Mouse (Mus musculus) midbrain, embryonic 11.5 days (tissue): Measurements from ENCODE around the gene Acly. TPM values are rescaled to one million over a fixed set of nuclear protein-coding genes. Genes with fewer than 3 reads are reported as not detected.

ENCODE experiments used
- ATAC-seq: fragments of 200-750 bp; cut with Nextera tagmentation; 2 replicates; pipeline ENCODE4 v1.8.0; 2017; ENCODE audit warnings: moderate TSS enrichment, moderate library complexity; ENCODE audit not compliant: low FRiP score
- DNase-seq: peaks from one replicate; pipeline ENCODE4 v3.0.0; 2015; ENCODE audit warnings: low spot score; ENCODE audit errors: missing footprints
- H3K27ac ChIP-seq: fragments of 300-500 bp; sonication (generic); 2 replicates; pipeline ENCODE4 v1.5.1; 2014; ENCODE audit warnings: low read depth, low read length
- H3K27me3 ChIP-seq: fragments of 300-500 bp; sonication (generic); 2 replicates; pipeline ENCODE4 v1.6.1; 2014; ENCODE audit warnings: mild to moderate bottlenecking, low read length, moderate library complexity, mixed read lengths; ENCODE audit not compliant: control insufficient read depth, insufficient read depth
- H3K36me3 ChIP-seq: fragments of 300-500 bp; sonication (generic); 2 replicates; pipeline ENCODE4 v1.6.1; 2014; ENCODE audit warnings: mild to moderate bottlenecking, low read length, moderate library complexity, mixed read lengths; ENCODE audit not compliant: control insufficient read depth, insufficient read depth
- H3K4me1 ChIP-seq: fragments of 300-500 bp; sonication (generic); 2 replicates; pipeline ENCODE4 v1.6.1; 2014; ENCODE audit warnings: low read length; ENCODE audit not compliant: control insufficient read depth, insufficient read depth
- H3K4me2 ChIP-seq: fragments of 300-500 bp; sonication (generic); 2 replicates; pipeline ENCODE4 v1.6.1; 2014; ENCODE audit warnings: mild to moderate bottlenecking, moderate library complexity
- H3K4me3 ChIP-seq: fragments of 300-500 bp; sonication (generic); 2 replicates; pipeline ENCODE4 v1.5.1; 2014; ENCODE audit warnings: low read depth, low read length
- H3K9ac ChIP-seq: fragments of 300-500 bp; sonication (generic); 2 replicates; pipeline ENCODE4 v1.6.1; 2014; ENCODE audit warnings: low read length
- H3K9me3 ChIP-seq: fragments of 300-500 bp; sonication (generic); 2 replicates; pipeline ENCODE4 v1.6.1; 2016; ENCODE audit warnings: low read length; ENCODE audit not compliant: control insufficient read depth
- WGBS: fragments of 180-500 bp; shearing (Covaris S2); extraction: QIAGEN DNeasy Blood & Tissue Kit; methylation state at CpG from one replicate; pipeline ENCODE4 v1.1.7; 2014; 5-methylcytosine and 5-hydroxymethylcytosine counted together
- polyA plus RNA-seq: library from polyadenylated mRNA; unstranded; fragments of >200 nt; fragmentation: Nextera tagmentation; extraction: Ambion mirVana; gene quantifications from 2 replicates; pipeline ENCODE4 v1.2.1, GENCODE M21; 2014

Acly gene
- polyA plus RNA-seq, 1 experiment from 2014 or later, result 314 TPM

DNA sequence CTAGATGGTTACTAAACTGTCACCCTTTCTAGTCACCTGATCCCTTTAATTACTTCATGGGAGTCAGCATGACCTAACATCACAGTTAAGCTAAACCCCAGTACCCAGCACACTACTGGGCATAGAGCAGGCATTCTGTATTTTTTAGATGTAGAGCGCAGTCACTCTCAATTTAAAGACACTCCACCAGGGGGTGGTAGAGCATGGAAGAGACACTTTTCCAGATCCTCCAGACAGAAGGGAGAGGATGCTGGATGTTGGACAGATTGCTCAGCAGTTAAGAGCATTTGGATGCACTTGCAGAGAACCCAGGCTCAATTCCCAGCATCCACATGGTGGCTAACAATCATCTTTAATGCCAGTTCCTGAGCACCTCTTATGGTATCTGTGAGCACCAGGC lies 15.4 kb downstream of the Acly start:
- H3K36me3 ChIP-seq, result peaks cover 49% of the 10 kb centered on the region
- no peak overlapping the region for H3K4me3 ChIP-seq
- DNase-seq (no peak), ATAC-seq (no peak)
- H3K9ac ChIP-seq, result no peak overlapping the region
- no peak overlapping the region for H3K27ac ChIP-seq
- no peaks in the 10 kb centered on the region for H3K4me1 ChIP-seq
- H3K27me3 ChIP-seq, result no peaks in the 10 kb centered on the region
- 91% methylated on average over 1 of the region's 1 CpGs for WGBS
- H3K9me3 ChIP-seq, result no peaks in the 10 kb centered on the region
- no peak overlapping the region for H3K4me2 ChIP-seq

DNA sequence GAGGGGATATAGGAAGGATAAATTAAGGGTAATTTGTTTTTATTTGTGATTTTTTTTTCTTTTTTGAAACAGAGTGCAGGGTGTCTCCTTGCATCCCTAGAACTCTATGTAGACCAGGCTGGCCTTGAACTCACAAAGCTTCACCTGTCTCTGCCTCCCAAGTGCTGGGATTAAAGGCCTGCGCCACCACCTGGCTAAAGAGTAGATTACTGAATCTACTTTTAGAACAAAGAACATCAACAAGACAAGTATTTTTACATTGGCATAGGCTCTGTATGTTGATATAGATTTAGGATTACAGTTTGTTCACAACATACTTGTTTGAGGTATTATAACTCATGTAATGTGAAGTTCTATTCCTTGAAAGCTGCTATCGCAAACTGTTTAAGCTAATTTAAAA lies 17.2 kb downstream of the Acly start:
- Histone ChIP-seq H3K9me3 (no peaks in the 10 kb centered on the region), H3K4me3 (no peak overlapping the region), H3K4me2 (no peak overlapping the region), H3K27me3 (no peaks in the 10 kb centered on the region), H3K27ac (no peak overlapping the region), H3K9ac (no peak overlapping the region), H3K36me3 (peaks cover 44% of the 10 kb centered on the region), H3K4me1 (no peaks in the 10 kb centered on the region)
- no peak for ATAC-seq
- 95% methylated on average over 2 of the region's 2 CpGs for WGBS
- no peak for DNase-seq

DNA sequence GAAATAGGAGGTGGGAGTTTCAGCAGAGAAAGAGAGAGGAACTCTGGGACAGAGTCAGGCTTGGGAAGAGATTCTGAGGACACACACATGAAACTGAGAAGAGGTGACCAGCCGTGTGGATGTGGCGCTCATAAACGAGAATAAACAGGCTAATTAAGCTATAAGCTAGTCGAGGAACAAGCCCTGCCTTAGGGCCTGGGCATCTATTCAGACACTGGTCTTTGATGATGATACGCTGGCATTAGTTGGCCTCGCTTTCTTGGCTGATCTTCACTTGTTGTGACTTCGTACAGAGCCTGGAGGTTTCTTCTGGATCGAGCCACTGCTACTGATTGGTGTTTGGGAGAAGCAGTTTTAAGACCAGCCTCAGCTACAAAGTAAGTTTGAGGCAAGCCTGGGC lies 21.8 kb downstream of the Acly start:
- Histone ChIP-seq H3K27ac (no peak overlapping the region), H3K4me1 (peaks cover 7% of the 10 kb centered on the region), H3K36me3 (peaks cover 28% of the 10 kb centered on the region), H3K4me2 (no peak overlapping the region), H3K9me3 (no peaks in the 10 kb centered on the region), H3K4me3 (no peak overlapping the region), H3K27me3 (no peaks in the 10 kb centered on the region), H3K9ac (no peak overlapping the region)
- ATAC-seq, result no peak
- WGBS, result 93% methylated on average over 8 of the region's 8 CpGs
- no peak for DNase-seq

DNA sequence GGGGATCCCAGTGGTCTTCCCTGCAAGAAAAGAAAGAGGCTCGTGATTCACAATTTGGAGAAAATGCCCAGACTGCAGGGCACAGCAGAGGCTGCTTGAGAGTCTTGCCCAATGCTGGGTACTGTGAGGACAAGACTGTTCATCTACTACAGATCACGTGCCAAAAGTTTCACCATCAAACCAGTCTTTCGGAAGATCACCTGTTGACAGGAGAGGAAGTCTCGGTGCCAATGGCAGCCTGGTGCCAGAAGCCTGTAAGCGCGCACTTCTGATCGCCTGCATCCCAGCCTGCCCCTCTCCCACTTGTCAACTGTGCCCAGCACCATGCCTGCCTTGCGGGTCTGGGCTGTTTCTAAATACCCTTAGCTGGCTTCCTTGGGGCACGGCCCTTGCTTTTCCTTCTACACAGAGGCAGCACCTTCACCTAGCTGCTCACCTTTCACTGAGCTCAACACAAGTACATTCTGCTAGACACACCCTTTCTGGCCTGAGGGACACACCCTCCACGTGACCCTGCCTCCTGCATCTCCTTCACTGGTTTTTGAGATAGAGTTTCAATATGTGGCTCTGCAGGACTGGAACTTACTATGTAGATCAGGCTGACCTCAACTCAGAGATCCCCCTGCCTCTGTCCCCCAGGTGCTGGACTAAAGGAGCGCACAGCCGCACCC lies 22.7 kb downstream of the Acly start:
- Histone ChIP-seq H3K9ac (no peak overlapping the region), H3K4me2 (no peak overlapping the region), H3K9me3 (no peaks in the 10 kb centered on the region), H3K4me3 (no peak overlapping the region), H3K27ac (no peak overlapping the region), H3K27me3 (no peaks in the 10 kb centered on the region), H3K4me1 (peaks cover 9% of the 10 kb centered on the region), H3K36me3 (peaks cover 27% of the 10 kb centered on the region)
- 95% methylated on average over 12 of the region's 12 CpGs for WGBS
- DNase-seq, result no peak
- no peak for ATAC-seq

DNA sequence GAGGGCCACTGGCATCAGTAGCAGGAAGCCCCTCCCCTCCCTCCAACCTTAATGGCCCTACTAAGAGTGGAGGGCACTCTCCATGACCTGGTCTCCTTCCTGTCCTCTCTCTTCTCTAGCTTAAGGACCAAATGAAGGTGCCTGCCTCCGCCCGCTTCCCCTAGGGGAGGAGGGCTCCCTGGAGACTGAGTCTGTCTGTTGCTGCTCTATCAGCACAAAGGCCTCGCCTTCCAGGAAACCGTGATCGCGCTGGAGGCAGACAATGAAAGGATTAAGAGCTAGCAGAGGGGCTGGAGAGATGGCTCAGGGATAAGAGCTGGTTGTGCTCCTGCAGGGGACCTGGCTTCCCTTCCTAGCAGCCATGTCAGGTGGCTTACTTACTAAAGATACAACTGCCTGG lies 26.5 kb downstream of the Acly start:
- 15% methylated on average over 6 of the region's 6 CpGs for WGBS
- ATAC-seq (peak; percentile 48), DNase-seq (peak; percentile 89)

DNA sequence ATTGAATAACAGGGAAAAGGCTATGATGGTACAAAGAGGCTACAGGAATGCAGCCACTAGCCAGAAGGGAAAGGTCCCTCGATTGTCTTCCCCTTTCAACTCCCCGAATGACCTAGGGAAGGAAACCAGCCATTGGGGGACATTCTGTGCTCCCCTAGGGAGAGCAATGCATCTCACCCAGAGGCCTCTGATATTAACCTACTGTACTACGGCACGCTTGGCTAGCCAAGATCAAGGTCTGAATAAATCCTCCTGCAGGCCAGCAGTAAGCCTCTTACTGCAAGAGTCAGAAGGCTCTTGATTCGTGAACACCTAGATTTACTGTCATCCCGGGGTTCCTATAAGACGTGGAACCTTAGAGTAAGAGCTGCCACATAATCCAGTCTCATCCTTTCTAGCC lies 27.1 kb downstream of the Acly start:
- Histone ChIP-seq H3K9me3 (no peaks in the 10 kb centered on the region), H3K4me1 (peaks cover 9% of the 10 kb centered on the region), H3K27me3 (no peaks in the 10 kb centered on the region), H3K36me3 (peaks cover 51% of the 10 kb centered on the region), H3K4me2 (no peak overlapping the region), H3K4me3 (no peak overlapping the region), H3K9ac (0 out of 2 replicates have a peak overlapping the region, but pooled peaks have one; percentile 30), H3K27ac (no peak overlapping the region)
- DNase-seq (no peak), ATAC-seq (no peak)
- WGBS, result 68% methylated on average over 7 of the region's 7 CpGs

More for the DNA sequence above, 26.5 kb downstream of the Acly start:
- H3K27me3 ChIP-seq, result no peaks in the 10 kb centered on the region
- H3K27ac ChIP-seq, result peak overlapping the region; percentile 48; the same call in 1 of the 2 replicates
- H3K4me1 ChIP-seq, result peaks cover 9% of the 10 kb centered on the region
- H3K9me3 ChIP-seq, result no peaks in the 10 kb centered on the region
- no peak overlapping the region for H3K4me2 ChIP-seq
- H3K4me3 ChIP-seq, result no peak overlapping the region
- H3K36me3 ChIP-seq, result peaks cover 45% of the 10 kb centered on the region
- peak overlapping the region; percentile 30; the same call in 1 of the 2 replicates for H3K9ac ChIP-seq

DNA sequence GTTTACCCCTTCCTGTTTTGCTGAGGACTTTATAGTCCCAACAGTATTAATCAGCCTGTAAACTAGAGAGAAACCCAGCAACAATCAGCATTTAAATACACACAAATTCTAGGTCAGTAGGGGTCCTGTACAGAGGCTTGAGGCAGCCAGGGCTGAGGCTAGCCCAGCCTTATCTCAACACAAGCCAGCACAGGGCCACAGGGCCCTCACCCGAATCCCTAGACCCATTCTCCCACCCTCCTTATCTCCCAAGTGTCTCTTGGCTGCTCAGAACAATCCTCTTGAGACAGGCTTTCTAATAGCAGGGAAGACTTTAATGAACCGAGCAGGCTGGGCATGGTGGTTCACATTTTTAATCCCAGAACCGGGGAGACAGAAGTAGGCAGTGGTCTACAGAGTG lies 27.6 kb downstream of the Acly start:
- H3K4me3 ChIP-seq, result no peak overlapping the region
- DNase-seq, result no peak
- ATAC-seq, result no peak
- no peak overlapping the region for H3K27ac ChIP-seq
- no peaks in the 10 kb centered on the region for H3K9me3 ChIP-seq
- H3K4me2 ChIP-seq, result no peak overlapping the region
- no peak overlapping the region for H3K9ac ChIP-seq
- H3K36me3 ChIP-seq, result peaks cover 55% of the 10 kb centered on the region
- WGBS, result 79% methylated on average over 3 of the region's 3 CpGs
- H3K27me3 ChIP-seq, result no peaks in the 10 kb centered on the region
- H3K4me1 ChIP-seq, result peaks cover 9% of the 10 kb centered on the region

DNA sequence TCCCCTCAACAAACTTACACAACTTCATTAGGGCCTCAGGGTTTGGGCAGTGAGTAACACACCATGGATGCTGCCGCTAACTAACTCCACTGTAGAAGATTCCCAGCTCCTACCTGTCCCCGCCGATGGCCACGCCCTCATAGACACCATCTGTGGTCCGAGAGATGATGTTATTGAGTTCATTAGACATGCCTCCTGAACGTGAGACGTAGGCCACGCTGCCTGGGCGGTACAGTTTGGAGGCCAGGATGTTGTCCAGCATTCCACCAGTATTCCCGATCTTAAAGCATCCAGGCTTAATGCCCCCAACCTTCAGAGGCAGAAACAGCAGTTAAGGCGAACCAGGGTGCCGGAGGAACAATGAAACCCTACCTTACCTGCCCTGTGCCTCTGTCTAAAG lies 34.0 kb downstream of the Acly start:
- no peaks in the 10 kb centered on the region for H3K4me1 ChIP-seq
- peaks cover 64% of the 10 kb centered on the region for H3K36me3 ChIP-seq
- no peak overlapping the region for H3K4me2 ChIP-seq
- WGBS, result 96% methylated on average over 12 of the region's 12 CpGs
- H3K27me3 ChIP-seq, result no peaks in the 10 kb centered on the region
- DNase-seq (no peak), ATAC-seq (no peak)
- H3K9ac ChIP-seq, result no peak overlapping the region
- no peaks in the 10 kb centered on the region for H3K9me3 ChIP-seq
- no peak overlapping the region for H3K27ac ChIP-seq
- no peak overlapping the region for H3K4me3 ChIP-seq

DNA sequence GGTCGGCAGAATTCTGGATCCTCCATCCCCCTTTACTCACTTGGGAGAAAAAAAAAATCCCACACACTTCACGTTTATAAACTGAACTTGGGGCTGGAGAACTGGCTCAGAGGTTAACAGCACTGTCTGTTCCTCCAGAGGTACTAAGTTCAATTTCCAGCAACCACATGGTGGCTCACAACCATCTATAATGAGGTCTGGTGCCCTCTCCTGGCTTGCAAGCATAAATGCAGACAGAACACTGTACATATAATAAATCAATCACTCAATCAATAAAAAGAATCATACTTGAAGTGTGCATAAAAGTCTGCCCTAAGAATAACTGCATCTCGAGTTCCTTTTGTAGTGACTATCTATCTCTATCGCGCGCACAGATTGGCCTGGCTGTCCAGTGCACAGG lies 36.8 kb downstream of the Acly start:
- no peaks in the 10 kb centered on the region for H3K4me1 ChIP-seq
- no peak overlapping the region for H3K4me3 ChIP-seq
- DNase-seq, result no peak
- 89% methylated on average over 6 of the region's 6 CpGs for WGBS
- H3K27ac ChIP-seq, result no peak overlapping the region
- H3K4me2 ChIP-seq, result no peak overlapping the region
- H3K9ac ChIP-seq, result no peak overlapping the region
- no peaks in the 10 kb centered on the region for H3K9me3 ChIP-seq
- ATAC-seq, result no peak
- peaks cover 46% of the 10 kb centered on the region for H3K36me3 ChIP-seq
- H3K27me3 ChIP-seq, result no peaks in the 10 kb centered on the region
